Mouse (Mus musculus) stomach, embryonic 14.5 days (tissue): ENCODE data around the gene Gna13. TPM values are rescaled to one million over a fixed set of nuclear protein-coding genes. Genes with fewer than 3 reads are reported as not detected.
A peak's percentile ranks its signal among the peaks of the same experiment; 100 is the strongest.

Source experiments
- ATAC-seq: fragments of 200-750 bp; cut with Nextera tagmentation; 2 replicates; pipeline ENCODE4 v1.8.0; 2017; ENCODE audit warnings: low read depth, moderate TSS enrichment; ENCODE audit not compliant: insufficient number of reproducible peaks, insufficient read depth, low FRiP score
- H3K27ac ChIP-seq: fragments of 300-500 bp; sonication (generic); 2 replicates; pipeline ENCODE4 v1.5.1; 2014; ENCODE audit warnings: mild to moderate bottlenecking, low read length, moderate library complexity, mixed read lengths
- H3K27me3 ChIP-seq: fragments of 300-500 bp; sonication (generic); 2 replicates; pipeline ENCODE4 v1.6.1; 2014; ENCODE audit warnings: low read length, control low read depth, mixed read lengths; ENCODE audit not compliant: control insufficient read depth, insufficient read depth
- H3K36me3 ChIP-seq: fragments of 300-500 bp; sonication (generic); 2 replicates; pipeline ENCODE4 v1.6.1; 2014; ENCODE audit warnings: mild to moderate bottlenecking, control low read depth, low read length, moderate library complexity, mixed read lengths; ENCODE audit not compliant: control insufficient read depth, insufficient read depth
- H3K4me1 ChIP-seq: fragments of 300-500 bp; sonication (generic); 2 replicates; pipeline ENCODE4 v1.6.1; 2014; ENCODE audit warnings: low read length, control low read depth, mixed read lengths; ENCODE audit not compliant: control insufficient read depth, insufficient read depth
- H3K4me2 ChIP-seq: fragments of 300-500 bp; sonication (generic); replicated peaks from 2 replicates; pipeline ENCODE4 v1.6.1; 2014; ENCODE audit warnings: low read depth, low read length, control low read depth
- H3K4me3 ChIP-seq: fragments of 300-500 bp; sonication (generic); 2 replicates; pipeline ENCODE4 v1.5.1; 2014; ENCODE audit warnings: low read depth, low read length, control low read depth
- H3K9ac ChIP-seq: fragments of 300-500 bp; sonication (generic); replicated peaks from 2 replicates; pipeline ENCODE4 v1.6.1; 2014; ENCODE audit warnings: low read depth, mild to moderate bottlenecking, control low read depth, low read length, moderate library complexity, mixed read lengths
- H3K9me3 ChIP-seq: fragments of 300-500 bp; sonication (generic); 2 replicates; pipeline ENCODE4 v1.6.1; 2016; ENCODE audit warnings: low read depth, low read length, control low read depth; ENCODE audit not compliant: control insufficient read depth
- WGBS: fragments of 180-500 bp; shearing (Covaris S2); extraction: QIAGEN DNeasy Blood & Tissue Kit; methylation state at CpG from one replicate; pipeline ENCODE4 v1.1.7; 2014; 5-methylcytosine and 5-hydroxymethylcytosine counted together
- polyA plus RNA-seq: library from polyadenylated mRNA; unstranded; fragments of >200 nt; fragmentation: Nextera tagmentation; extraction: Ambion mirVana; gene quantifications from 2 replicates; pipeline ENCODE4 v1.2.1, GENCODE M21; 2014

Gene Gna13
- polyA plus RNA-seq, 1 experiment from 2014 or later = 34.0 TPM

- ATAC-seq = no peak
- H3K4me1 ChIP-seq = peaks cover 34% of the 10 kb centered on the region
- no peaks in the 10 kb centered on the region for H3K36me3 ChIP-seq
- H3K27me3 ChIP-seq = no peaks in the 10 kb centered on the region
- WGBS = 35% methylated on average over 12 of the region's 12 CpGs
- peak overlapping the region; percentile 3; the same call in 1 of the 2 replicates for H3K27ac ChIP-seq
- H3K9me3 ChIP-seq = no peaks in the 10 kb centered on the region
- no peak overlapping the region for H3K9ac ChIP-seq
- no peak overlapping the region for H3K4me3 ChIP-seq
- H3K4me2 ChIP-seq = no peak overlapping the region
These were observed 9.0 kb upstream of the Gna13 start for GRCm38 (mm10) chr11:109353391-109354235.

- Histone ChIP-seq H3K4me3 (no peak overlapping the region), H3K36me3 (no peaks in the 10 kb centered on the region), H3K9ac (no peak overlapping the region), H3K4me2 (no peak overlapping the region), H3K4me1 (peaks cover 40% of the 10 kb centered on the region), H3K27me3 (no peaks in the 10 kb centered on the region), H3K27ac (no peak overlapping the region), H3K9me3 (no peaks in the 10 kb centered on the region)
- WGBS = 74% methylated on average over 6 of the region's 6 CpGs
- ATAC-seq = no peak
These were observed 8.4 kb upstream of the Gna13 start for GRCm38 (mm10) chr11:109354236-109354613.

- Histone ChIP-seq H3K9me3 (no peaks in the 10 kb centered on the region), H3K27me3 (no peaks in the 10 kb centered on the region), H3K36me3 (no peaks in the 10 kb centered on the region), H3K27ac (peak overlapping the region; percentile 70; the same call in 1 of the 2 replicates), H3K4me3 (no peak overlapping the region), H3K4me1 (peaks cover 38% of the 10 kb centered on the region), H3K4me2 (no peak overlapping the region), H3K9ac (no peak overlapping the region)
- WGBS = 45% methylated on average over 16 of the region's 16 CpGs
- ATAC-seq = no peak
These were observed 6.8 kb upstream of the Gna13 start for GRCm38 (mm10) chr11:109355771-109356388.

GRCm38 (mm10) chr11:109357171-109357570, 5.5 kb upstream of the Gna13 start:
- peaks cover 42% of the 10 kb centered on the region for H3K4me1 ChIP-seq
- H3K4me2 ChIP-seq = no peak overlapping the region
- H3K4me3 ChIP-seq = no peak overlapping the region
- H3K9me3 ChIP-seq = no peaks in the 10 kb centered on the region
- no peaks in the 10 kb centered on the region for H3K36me3 ChIP-seq
- peak overlapping the region; percentile 70 for H3K27ac ChIP-seq
- ATAC-seq = no peak
- 41% methylated on average over 5 of the region's 5 CpGs for WGBS
- no peaks in the 10 kb centered on the region for H3K27me3 ChIP-seq
- H3K9ac ChIP-seq = no peak overlapping the region

- WGBS = 35% methylated on average over 3 of the region's 3 CpGs
- H3K9me3 ChIP-seq = no peaks in the 10 kb centered on the region
- no peak overlapping the region for H3K9ac ChIP-seq
- no peaks in the 10 kb centered on the region for H3K36me3 ChIP-seq
- H3K27me3 ChIP-seq = no peaks in the 10 kb centered on the region
- no peak overlapping the region for H3K4me3 ChIP-seq
- peaks cover 38% of the 10 kb centered on the region for H3K4me1 ChIP-seq
- H3K27ac ChIP-seq = peak overlapping the region; percentile 70; the same call in 1 of the 2 replicates
- ATAC-seq = no peak
- H3K4me2 ChIP-seq = no peak overlapping the region
These were observed 4.1 kb upstream of the Gna13 start for GRCm38 (mm10) chr11:109358549-109358948.

GRCm38 (mm10) chr11:109359043-109359752, 3.4 kb upstream of the Gna13 start:
- no peak overlapping the region for H3K4me3 ChIP-seq
- WGBS = 39% methylated on average over 13 of the region's 13 CpGs
- H3K4me1 ChIP-seq = peaks cover 35% of the 10 kb centered on the region
- peak overlapping the region; percentile 70; the same call in 1 of the 2 replicates for H3K27ac ChIP-seq
- H3K27me3 ChIP-seq = no peaks in the 10 kb centered on the region
- H3K9me3 ChIP-seq = no peaks in the 10 kb centered on the region
- ATAC-seq = no peak
- H3K36me3 ChIP-seq = no peaks in the 10 kb centered on the region
- H3K9ac ChIP-seq = no peak overlapping the region
- no peak overlapping the region for H3K4me2 ChIP-seq

- no peaks in the 10 kb centered on the region for H3K27me3 ChIP-seq
- H3K9me3 ChIP-seq = no peaks in the 10 kb centered on the region
- H3K27ac ChIP-seq = peak overlapping the region; percentile 69; the same call in 1 of the 2 replicates
- no peak overlapping the region for H3K9ac ChIP-seq
- H3K4me1 ChIP-seq = peaks cover 42% of the 10 kb centered on the region
- 75% methylated on average over 6 of the region's 6 CpGs for WGBS
- no peaks in the 10 kb centered on the region for H3K36me3 ChIP-seq
- no peak for ATAC-seq
- H3K4me2 ChIP-seq = no peak overlapping the region; the same call in 1 of the 2 replicates
- H3K4me3 ChIP-seq = no peak overlapping the region
These were observed 2.5 kb upstream of the Gna13 start for GRCm38 (mm10) chr11:109360102-109360501.

- ATAC-seq = no peak
- H3K27ac ChIP-seq = peak overlapping the region; percentile 69; the same call in 1 of the 2 replicates
- H3K36me3 ChIP-seq = no peaks in the 10 kb centered on the region; the same call in 1 of the 2 replicates
- no peak overlapping the region; the same call in 1 of the 2 replicates for H3K4me2 ChIP-seq
- 55% methylated on average over 12 of the region's 12 CpGs for WGBS
- no peaks in the 10 kb centered on the region for H3K9me3 ChIP-seq
- H3K4me3 ChIP-seq = no peak overlapping the region
- peaks cover 45% of the 10 kb centered on the region for H3K4me1 ChIP-seq
- H3K9ac ChIP-seq = no peak overlapping the region
- H3K27me3 ChIP-seq = no peaks in the 10 kb centered on the region
These were observed 2.0 kb upstream of the Gna13 start for GRCm38 (mm10) chr11:109360581-109361040.
